Mouse (Mus musculus) megakaryocyte, embryonic 14.5 days (primary cell): ENCODE measurements around the gene 2210016F16Rik.

Experiments used
- FLI1 ChIP-seq: IDR thresholded peaks from 2 replicates; pipeline ENCODE4 v1.6.1; 2012; ENCODE audit warnings: low read length, inconsistent platforms, mixed read lengths
- GATA1 ChIP-seq: IDR thresholded peaks from 3 replicates; pipeline ENCODE4 v1.6.1; 2012; ENCODE audit warnings: mixed read lengths, low read length, inconsistent platforms, borderline replicate concordance

GRCm38 (mm10) chr13:58401135-58402002 lies 16.3 kb upstream of the 2210016F16Rik start:
- no peak for TF ChIP-seq GATA1
- TF ChIP-seq FLI1: no peak
